Mouse (Mus musculus) cerebellum, postnatal 4 days (tissue): Measurements from ENCODE around the gene Ip6k3.

Experiments
- DNase-seq, 2 experiments: peaks; one replicate each; pipeline ENCODE4 v3.0.0; 2022; ENCODE audit warnings: low spot score in 2 of 2, mixed read lengths in 1 of 2

Ip6k3 gene

GRCm38 (mm10) chr17:27152976-27153723, 14.4 kb downstream of the Ip6k3 start:
- no peak for DNase-seq

GRCm38 (mm10) chr17:27151411-27151810, 16.2 kb downstream of the Ip6k3 start:
- DNase-seq: no peak

- DNase-seq: no peak
Measured at GRCm38 (mm10) chr17:27150871-27151270, 16.7 kb downstream of the Ip6k3 start.

GRCm38 (mm10) chr17:27146323-27146923, 21.2 kb downstream of the Ip6k3 start:
- no peak for DNase-seq

GRCm38 (mm10) chr17:27144152-27144551, 23.4 kb downstream of the Ip6k3 start:
- no peak for DNase-seq

GRCm38 (mm10) chr17:27141971-27142450, 25.6 kb downstream of the Ip6k3 start:
- no peak for DNase-seq

GRCm38 (mm10) chr17:27140262-27140661, 27.3 kb downstream of the Ip6k3 start:
- no peak for DNase-seq

- no peak for DNase-seq
Measured at GRCm38 (mm10) chr17:27139304-27139703, 28.3 kb downstream of the Ip6k3 start.

GRCm38 (mm10) chr17:27138396-27138795, 29.2 kb downstream of the Ip6k3 start:
- no peak for DNase-seq

GRCm38 (mm10) chr17:27134715-27135114, 32.9 kb downstream of the Ip6k3 start:
- DNase-seq: no peak

- DNase-seq: no peak
Measured at GRCm38 (mm10) chr17:27134187-27134586, 33.4 kb downstream of the Ip6k3 start.

- peak; percentile 90 to 98 for DNase-seq
Measured at GRCm38 (mm10) chr17:27133551-27134141, 33.9 kb downstream of the Ip6k3 start, which contains the start of gene Uqcc2. Uqcc2 (minus strand) TSS chr17:27133916.

GRCm38 (mm10) chr17:27132238-27132637, 35.4 kb downstream of the Ip6k3 start:
- no peak for DNase-seq

- DNase-seq: no peak
Measured at GRCm38 (mm10) chr17:27131240-27131665, 36.3 kb downstream of the Ip6k3 start.

- no peak for DNase-seq
Measured at GRCm38 (mm10) chr17:27130246-27130645, 37.3 kb downstream of the Ip6k3 start.

- no peak for DNase-seq
Measured at GRCm38 (mm10) chr17:27129819-27130218, 37.8 kb downstream of the Ip6k3 start.

GRCm38 (mm10) chr17:27129291-27129690, 38.3 kb downstream of the Ip6k3 start:
- DNase-seq: no peak

GRCm38 (mm10) chr17:27128189-27128588, 39.4 kb downstream of the Ip6k3 start:
- no peak for DNase-seq

- no peak for DNase-seq
Measured at GRCm38 (mm10) chr17:27126974-27127373, 40.6 kb downstream of the Ip6k3 start.

- no peak for DNase-seq
Measured at GRCm38 (mm10) chr17:27125669-27126202, 41.9 kb downstream of the Ip6k3 start.

GRCm38 (mm10) chr17:27125185-27125584, 42.4 kb downstream of the Ip6k3 start:
- DNase-seq: peak; percentile 48 to 77

GRCm38 (mm10) chr17:27123813-27124375, 43.7 kb downstream of the Ip6k3 start:
- no peak for DNase-seq
